Mouse (Mus musculus) heart, postnatal 0 days (tissue): ENCODE measurements around the gene Ctdsp2.

Experiments
- CTCF ChIP-seq: IDR thresholded peaks from 2 replicates; pipeline ENCODE4 v1.5.1; 2016; ENCODE audit warnings: antibody characterized with exemption, control low read depth, low read depth
- EP300 ChIP-seq: IDR thresholded peaks from 2 replicates; pipeline ENCODE4 v1.6.1; 2016; ENCODE audit warnings: antibody characterized with exemption, low read depth

GRCm38 (mm10) chr10:126980933-126981530 lies 2.5 kb downstream of the Ctdsp2 start:
- TF ChIP-seq EP300 (no peak), CTCF (no peak)
